Mouse (Mus musculus): ENCODE data around the gene Gm49601.

Gene Gm49601

DNA sequence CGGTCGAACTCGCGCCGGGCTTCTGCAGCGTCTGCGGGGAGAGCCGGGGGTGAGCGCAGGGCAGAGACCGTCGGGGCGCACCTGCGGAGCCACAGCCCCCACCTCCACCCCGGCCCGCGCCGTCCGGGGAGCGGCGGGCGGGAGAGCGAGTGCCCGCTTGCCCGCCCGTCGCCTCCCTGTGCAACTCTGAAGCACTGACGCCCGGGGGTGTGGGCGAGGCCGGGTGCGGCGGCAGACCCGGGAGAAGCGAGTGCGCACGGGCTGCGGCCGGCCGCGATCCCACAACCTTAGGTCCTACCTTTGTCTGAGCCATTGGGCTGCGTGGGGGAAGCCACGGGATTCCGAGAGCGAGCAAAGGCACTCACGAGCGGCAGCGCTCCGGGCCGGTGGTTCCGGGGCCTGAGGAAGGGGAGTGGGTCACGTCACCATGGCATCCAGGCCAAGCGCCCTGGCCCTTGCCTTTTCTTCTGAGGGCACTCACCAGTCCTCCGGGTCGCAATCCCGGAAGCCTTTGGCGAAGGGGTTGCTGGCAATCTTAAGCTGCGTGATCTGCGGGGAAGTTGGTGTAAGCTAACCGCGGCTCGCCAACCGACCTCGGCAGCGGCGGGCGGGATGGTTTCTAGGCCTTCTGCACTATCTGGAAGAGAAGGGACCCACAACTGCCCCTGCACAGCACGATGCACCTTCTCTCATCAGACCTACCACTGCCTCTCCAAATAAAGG lies 43.6 kb downstream of the Gm49601 start:
- no peak for DNase-seq (ENCODE audit: low read depth, low spot score)

DNA sequence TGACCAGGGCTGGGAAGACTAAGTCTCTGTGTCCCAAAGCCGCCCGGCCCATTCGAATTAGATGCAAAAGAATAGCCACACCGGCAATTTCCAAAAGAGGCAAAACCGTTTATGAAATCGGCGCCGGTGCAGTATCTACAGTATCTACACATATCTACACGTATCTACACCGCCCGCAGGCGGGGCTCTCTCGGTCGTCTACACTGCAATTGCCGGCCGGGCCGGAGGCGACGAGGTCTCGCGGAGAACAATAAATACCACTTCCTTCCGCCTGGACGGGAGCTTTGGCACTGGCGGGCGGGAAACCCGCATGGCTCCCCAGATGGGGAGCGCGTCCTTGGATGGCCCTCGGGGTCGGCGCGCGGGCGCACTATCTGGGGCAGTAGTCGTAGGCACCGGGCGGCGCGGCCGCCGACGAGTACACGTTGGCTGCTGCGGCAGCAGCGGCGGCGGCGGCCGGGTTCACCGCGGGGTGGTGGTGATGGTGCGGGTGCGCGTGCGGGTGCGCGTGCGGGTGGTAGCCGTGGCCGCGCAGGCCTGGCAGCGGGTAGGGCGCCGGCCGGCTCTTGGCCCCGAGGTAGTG lies 44.5 kb downstream of the Gm49601 start:
- DNase-seq (ENCODE audit: low read depth, low spot score), result no peak

DNA sequence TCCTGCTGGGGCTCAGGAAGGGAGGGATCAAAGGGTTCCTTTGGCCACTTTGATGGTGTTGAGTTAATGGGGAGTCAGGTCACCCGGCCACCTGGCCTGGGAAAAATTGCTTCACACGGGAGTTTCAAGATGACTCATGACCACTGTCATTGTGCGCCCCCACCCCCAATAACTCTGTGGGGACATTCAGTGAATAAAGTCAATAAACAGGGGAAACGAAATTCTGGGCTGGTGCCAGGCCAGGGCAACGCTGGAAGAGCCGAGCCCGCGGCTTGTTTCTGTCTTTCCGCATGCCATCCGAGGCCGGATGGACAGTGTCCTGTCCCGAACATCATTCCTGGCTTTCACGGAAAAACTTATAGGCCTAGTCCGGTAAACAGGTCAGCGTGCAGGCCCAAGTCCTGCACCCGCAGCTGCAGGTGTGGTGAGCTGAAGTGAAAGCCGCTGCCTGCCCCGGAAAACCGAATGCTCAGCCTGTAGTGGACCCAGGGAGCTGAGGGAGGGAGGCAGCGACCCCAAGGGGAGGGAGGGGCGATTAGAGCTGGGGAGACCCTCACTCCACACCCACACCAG lies 45.1 kb downstream of the Gm49601 start:
- no peak for DNase-seq (ENCODE audit: low read depth, low spot score)

GRCm38 (mm10) chr16:18580389-18580788 lies 45.8 kb downstream of the Gm49601 start:
- no peak for DNase-seq (ENCODE audit: low read depth, low spot score)

GRCm38 (mm10) chr16:18577599-18578160 lies 48.5 kb downstream of the Gm49601 start:
- no peak for DNase-seq (ENCODE audit: low read depth, low spot score)

- DNase-seq (ENCODE audit: low read depth, low spot score), result no peak
Observed at GRCm38 (mm10) chr16:18577071-18577470, 49.2 kb downstream of the Gm49601 start.

- no peak for DNase-seq (ENCODE audit: low read depth, low spot score)
Observed at GRCm38 (mm10) chr16:18574196-18574595, 52.0 kb downstream of the Gm49601 start.
